Mouse (Mus musculus): ENCODE data around the gene Gsdmc4.

DNA sequence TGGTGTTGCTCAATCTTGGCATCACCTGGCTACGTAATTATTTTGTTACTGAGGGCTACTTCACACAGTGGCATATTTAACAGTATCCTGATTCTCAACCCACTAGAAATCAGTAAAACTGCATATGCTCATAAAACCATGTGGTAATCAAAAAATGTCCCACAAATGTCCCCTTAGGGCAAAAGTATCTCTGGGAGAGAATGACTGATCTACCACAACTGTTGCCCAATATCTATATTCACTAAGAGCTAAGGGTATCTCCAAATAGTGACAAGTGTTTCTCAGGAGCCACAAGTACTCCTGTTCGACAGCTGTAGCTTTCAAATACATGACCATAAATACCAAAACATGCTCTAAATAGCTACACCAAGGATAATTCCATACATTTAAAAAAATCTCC lies 48.4 kb upstream of the Gsdmc4 start:
- TF ChIP-seq POLR2A (IDR thresholded peaks at IDR 0.05; ENCODE audit: insufficient read depth, low read length) (no peak), CTCF (IDR thresholded peaks at IDR 0.05; ENCODE audit: low read depth, low read length) (no peak)
